Mouse (Mus musculus): Measurements from ENCODE around the gene Mars2. TPM values are rescaled to one million over a fixed set of nuclear protein-coding genes. Genes with fewer than 3 reads are reported as not detected.

Gene Mars2
- polyA plus RNA-seq, 1 experiment from 2014 or later: 2.4 TPM

GRCm38 (mm10) chr1:55246374-55246773 lies 9.4 kb downstream of the Mars2 start:
- DNase-seq (ENCODE audit: low spot score): no peak
- H3K9ac ChIP-seq (ENCODE audit: low read length): no peak overlapping the region
- no peak overlapping the region for H3K4me2 ChIP-seq (ENCODE audit: low read depth, severe bottlenecking)
- H3K4me1 ChIP-seq (ENCODE audit: control insufficient read depth, insufficient read depth, low read length): no peaks in the 10 kb centered on the region
- ATAC-seq (ENCODE audit: insufficient number of reproducible peaks, low FRiP score, low TSS enrichment, low read depth): no peak
- no peaks in the 10 kb centered on the region for H3K27me3 ChIP-seq (ENCODE audit: control insufficient read depth, insufficient read depth, low read length)
- no peak overlapping the region for H3K27ac ChIP-seq (replicated peaks; ENCODE audit: low read depth, low read length)
- 82% methylated on average over 2 of the region's 2 CpGs for WGBS
- H3K36me3 ChIP-seq (ENCODE audit: control insufficient read depth, insufficient read depth, low read length): no peaks in the 10 kb centered on the region
- no peaks in the 10 kb centered on the region for H3K9me3 ChIP-seq (ENCODE audit: control insufficient read depth, low read length)
- H3K4me3 ChIP-seq (ENCODE audit: low read depth, low read length): no peak overlapping the region

- H3K36me3 ChIP-seq (ENCODE audit: control insufficient read depth, insufficient read depth, low read length): no peaks in the 10 kb centered on the region
- no peaks in the 10 kb centered on the region for H3K27me3 ChIP-seq (ENCODE audit: control insufficient read depth, insufficient read depth, low read length)
- no peak for ATAC-seq (ENCODE audit: insufficient number of reproducible peaks, low FRiP score, low TSS enrichment, low read depth)
- no peak for DNase-seq (ENCODE audit: low spot score)
- no peaks in the 10 kb centered on the region for H3K4me1 ChIP-seq (ENCODE audit: control insufficient read depth, insufficient read depth, low read length)
- H3K27ac ChIP-seq (replicated peaks; ENCODE audit: low read depth, low read length): no peak overlapping the region
- no peak overlapping the region for H3K4me2 ChIP-seq (ENCODE audit: low read depth, severe bottlenecking)
- H3K9me3 ChIP-seq (ENCODE audit: control insufficient read depth, low read length): no peaks in the 10 kb centered on the region
- H3K9ac ChIP-seq (ENCODE audit: low read length): no peak overlapping the region
- WGBS: 42% methylated on average over 2 of the region's 2 CpGs
- no peak overlapping the region for H3K4me3 ChIP-seq (ENCODE audit: low read depth, low read length)
Observed at GRCm38 (mm10) chr1:55264385-55264784, 27.4 kb downstream of the Mars2 start.

GRCm38 (mm10) chr1:55265447-55265846 lies 28.5 kb downstream of the Mars2 start:
- Histone ChIP-seq H3K9me3 (ENCODE audit: control insufficient read depth, low read length) (no peaks in the 10 kb centered on the region), H3K4me1 (ENCODE audit: control insufficient read depth, insufficient read depth, low read length) (no peaks in the 10 kb centered on the region), H3K4me3 (ENCODE audit: low read depth, low read length) (no peak overlapping the region), H3K27me3 (ENCODE audit: control insufficient read depth, insufficient read depth, low read length) (no peaks in the 10 kb centered on the region), H3K27ac (replicated peaks; ENCODE audit: low read depth, low read length) (no peak overlapping the region), H3K9ac (ENCODE audit: low read length) (no peak overlapping the region), H3K4me2 (ENCODE audit: low read depth, severe bottlenecking) (no peak overlapping the region), H3K36me3 (ENCODE audit: control insufficient read depth, insufficient read depth, low read length) (no peaks in the 10 kb centered on the region)
- DNase-seq (ENCODE audit: low spot score) (no peak), ATAC-seq (ENCODE audit: insufficient number of reproducible peaks, low FRiP score, low TSS enrichment, low read depth) (no peak)
- WGBS: 63% methylated on average over 2 of the region's 2 CpGs

GRCm38 (mm10) chr1:55279081-55279480 lies 42.1 kb downstream of the Mars2 start:
- DNase-seq (ENCODE audit: low spot score) (no peak), ATAC-seq (ENCODE audit: insufficient number of reproducible peaks, low FRiP score, low TSS enrichment, low read depth) (no peak)
- no peak overlapping the region for H3K4me2 ChIP-seq (ENCODE audit: low read depth, severe bottlenecking)
- no peak overlapping the region for H3K27ac ChIP-seq (replicated peaks; ENCODE audit: low read depth, low read length)
- no peak overlapping the region for H3K9ac ChIP-seq (ENCODE audit: low read length)
- H3K9me3 ChIP-seq (ENCODE audit: control insufficient read depth, low read length): no peaks in the 10 kb centered on the region
- H3K27me3 ChIP-seq (ENCODE audit: control insufficient read depth, insufficient read depth, low read length): no peaks in the 10 kb centered on the region
- H3K36me3 ChIP-seq (ENCODE audit: control insufficient read depth, insufficient read depth, low read length): no peaks in the 10 kb centered on the region
- H3K4me3 ChIP-seq (ENCODE audit: low read depth, low read length): no peak overlapping the region
- WGBS: 77% methylated on average over 9 of the region's 9 CpGs
- no peaks in the 10 kb centered on the region for H3K4me1 ChIP-seq (ENCODE audit: control insufficient read depth, insufficient read depth, low read length)

Other genes starting within 250 kb of the Mars2 start
- gene Sf3b1, start 209.7 kb upstream of the Mars2 start, polyA plus RNA-seq (2014; fragmentation: Nextera tagmentation; extraction: Ambion mirVana): 362 and 364 TPM in 2 replicates
- gene Coq10b, start 184.4 kb upstream of the Mars2 start, polyA plus RNA-seq (2014; fragmentation: Nextera tagmentation; extraction: Ambion mirVana): 21.2 and 23.7 TPM in 2 replicates
- gene Hspe1, start 149.0 kb upstream of the Mars2 start, polyA plus RNA-seq (2014; fragmentation: Nextera tagmentation; extraction: Ambion mirVana): 605 and 608 TPM in 2 replicates
- 431 and 461 TPM in 2 replicates for gene Hspd1, start 148.9 kb upstream of the Mars2 start, polyA plus RNA-seq (2014; fragmentation: Nextera tagmentation; extraction: Ambion mirVana)
- gene Mob4, start 105.9 kb upstream of the Mars2 start, polyA plus RNA-seq (2014; fragmentation: Nextera tagmentation; extraction: Ambion mirVana): 149 and 155 TPM in 2 replicates
- gene Rftn2, start 10.4 kb upstream of the Mars2 start, polyA plus RNA-seq (2014; fragmentation: Nextera tagmentation; extraction: Ambion mirVana): 26.7 and 30.0 TPM in 2 replicates
- 0.43 TPM in 1 of 2 replicates, not detected in the other for gene Boll, start 126.3 kb downstream of the Mars2 start, polyA plus RNA-seq (2014; fragmentation: Nextera tagmentation; extraction: Ambion mirVana)
- 1.1 and 1.2 TPM in 2 replicates for gene Plcl1, start 168.7 kb downstream of the Mars2 start, polyA plus RNA-seq (2014; fragmentation: Nextera tagmentation; extraction: Ambion mirVana)